Mouse (Mus musculus): ENCODE measurements around the gene Hif1an. TPM values are rescaled to one million over a fixed set of nuclear protein-coding genes. Genes with fewer than 3 reads are reported as not detected.

Hif1an gene
- polyA plus RNA-seq (2017; shearing (Covaris generic)): 43.4 TPM

DNA sequence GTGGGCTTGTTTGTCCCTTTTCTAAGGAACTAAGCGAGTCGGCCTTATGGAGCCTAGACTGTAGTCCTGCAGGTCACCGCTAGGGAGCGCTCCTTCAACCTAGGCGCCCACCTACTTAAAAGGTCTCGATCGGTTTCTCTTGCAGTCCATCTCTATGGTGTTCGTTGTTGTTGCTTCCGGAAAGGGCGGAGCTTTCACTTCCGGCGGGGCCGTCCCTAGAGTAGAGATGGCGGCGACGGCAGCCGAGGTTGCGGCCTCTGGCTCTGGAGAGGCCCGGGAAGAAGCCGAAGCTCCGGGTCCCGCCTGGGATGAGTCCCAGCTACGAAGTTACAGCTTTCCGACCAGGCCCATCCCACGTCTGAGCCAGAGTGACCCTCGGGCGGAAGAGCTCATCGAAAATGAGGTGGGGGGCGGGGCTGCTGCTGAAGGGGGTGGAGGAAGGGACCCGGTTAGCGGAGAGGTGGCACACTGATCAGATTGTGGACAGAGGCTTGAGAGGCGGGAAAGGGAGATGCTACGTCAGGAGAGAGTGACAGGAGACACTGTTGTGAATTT is at the start of gene Hif1an:
Gene Hif1an, plus strand, starts transcription at position 199 of the 555 bp plus-strand sequence.

GRCm38 (mm10) chr19:44545321-44546041 is 17.2 kb upstream of the Hif1an start, which contains the start of gene Sec31b:
TSS of gene Sec31b (minus strand) at chr19:44545864.

DNA sequence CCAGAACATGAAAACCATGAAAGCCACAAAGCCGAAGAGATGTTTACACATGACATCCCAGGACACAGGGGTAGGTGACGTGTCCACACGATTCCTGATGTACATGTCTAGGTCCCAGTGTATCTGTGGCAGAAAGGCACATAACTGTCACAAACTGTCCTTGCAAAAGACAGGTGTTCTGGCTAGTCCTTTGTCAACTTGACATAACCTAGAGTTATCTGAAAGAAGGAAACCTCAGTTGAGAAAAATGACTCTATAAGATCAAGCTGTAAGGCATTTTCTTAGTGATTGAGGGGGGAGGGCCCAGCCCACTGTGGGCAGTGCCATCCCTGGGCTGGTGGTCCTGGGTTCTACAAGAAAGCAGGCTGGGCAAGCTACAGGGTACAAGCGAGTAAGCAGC is 9.9 kb upstream of the Hif1an start, which contains the start of gene Gm20538:
Gene Gm20538, minus strand, starts transcription at position 101 of the 400 bp plus-strand sequence.

DNA sequence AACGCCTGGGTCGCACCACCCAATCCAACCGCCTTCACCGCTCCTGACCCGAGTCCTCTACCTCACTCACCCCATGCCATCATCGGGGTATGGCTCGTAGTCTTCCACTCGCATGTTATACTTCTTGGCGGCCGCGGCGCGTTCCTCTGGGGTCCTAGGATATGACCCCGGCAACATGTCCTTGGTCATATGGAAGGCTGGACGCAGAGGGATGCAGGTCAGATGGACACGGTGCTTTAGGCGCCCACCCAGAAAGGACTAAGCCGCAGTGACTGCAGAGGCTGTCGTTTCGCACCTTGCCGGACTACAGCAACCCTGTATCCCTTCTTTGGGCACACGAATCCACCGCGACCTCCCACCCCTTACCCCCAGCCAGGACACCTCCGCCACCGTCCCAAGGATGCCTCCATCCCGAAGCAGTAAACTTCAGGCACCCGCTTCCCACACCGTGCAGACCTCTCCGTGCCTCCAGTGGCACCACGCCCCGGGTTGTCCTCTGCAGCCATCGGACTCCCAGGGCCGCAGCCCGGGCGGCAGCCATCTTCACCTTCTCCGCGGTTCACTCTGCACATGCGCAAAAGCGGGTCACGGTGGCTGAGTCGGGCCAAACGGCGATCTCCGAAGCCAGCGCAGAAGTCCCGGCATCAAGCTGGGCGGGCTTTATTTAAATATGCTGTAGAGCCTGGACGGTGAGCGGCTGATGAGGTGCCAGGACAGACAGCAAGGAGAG is 7.6 kb upstream of the Hif1an start, which contains the start of gene Ndufb8:
Gene Ndufb8, minus strand, starts transcription at position 580 of the 730 bp plus-strand sequence.

Other genes starting within 250 kb of the Hif1an start
- gene Scd4, start 229.8 kb upstream of the Hif1an start, polyA plus RNA-seq (2017; shearing (Covaris generic)): 0.23 TPM
- not detected for gene Scd1, start 155.0 kb upstream of the Hif1an start, polyA plus RNA-seq (2017; shearing (Covaris generic))
- 0.48 TPM for gene Wnt8b, start 69.4 kb upstream of the Hif1an start, polyA plus RNA-seq (2017; shearing (Covaris generic))
- gene Sec31b, start 17.0 kb upstream of the Hif1an start, polyA plus RNA-seq (2017; shearing (Covaris generic)): 2.0 TPM
- gene Gm20538, start 10.0 kb upstream of the Hif1an start, polyA plus RNA-seq (2017; shearing (Covaris generic)): not detected
- 188 TPM for gene Ndufb8, start 7.4 kb upstream of the Hif1an start, polyA plus RNA-seq (2017; shearing (Covaris generic))
- gene Pax2, start 193.2 kb downstream of the Hif1an start, polyA plus RNA-seq (2017; shearing (Covaris generic)): 0.34 TPM

Measured in effector memory CD4-positive, alpha-beta T cell, adult 7 months (primary cell).